Mouse (Mus musculus): ENCODE measurements at regions not wholly inside any gene's neighbourhood (a gene's known extent, or its start where the extent isn't known, plus 50 kb on each side); places are given as distances from the start of the nearest gene placed in this dataset.

- TF ChIP-seq GABPA (IDR thresholded peaks at IDR 0.05; ENCODE audit: insufficient replicate concordance, low read depth, low read length) = no peak
- TF ChIP-seq MXI1 (IDR thresholded peaks at IDR 0.05; ENCODE audit: low read depth, low read length) = no peak
- no peak for TF ChIP-seq E2F4 (IDR thresholded peaks at IDR 0.05; ENCODE audit: insufficient replicate concordance, low read depth, low read length)
- no peak for TF ChIP-seq ZNF384 (IDR thresholded peaks at IDR 0.05; ENCODE audit: low read depth, low read length)
- no peak for TF ChIP-seq EP300 (IDR thresholded peaks at IDR 0.05; ENCODE audit: low read length)
- TF ChIP-seq MEF2A (IDR thresholded peaks at IDR 0.05; ENCODE audit: borderline replicate concordance, low read depth, low read length) = no peak
- TF ChIP-seq KAT2A (IDR thresholded peaks at IDR 0.05; ENCODE audit: insufficient replicate concordance, low read length) = no peak
- no peak for TF ChIP-seq SIN3A (IDR thresholded peaks at IDR 0.05; ENCODE audit: low read length)
- no peak for TF ChIP-seq CHD1 (IDR thresholded peaks at IDR 0.05; ENCODE audit: low read depth, low read length)
- no peak for TF ChIP-seq USF1 (IDR thresholded peaks at IDR 0.05; ENCODE audit: low read depth, low read length)
- no peak for TF ChIP-seq MYC (IDR thresholded peaks at IDR 0.05; ENCODE audit: low read depth, low read length)
- TF ChIP-seq CTCF (conservative IDR thresholded peaks at IDR 0.05 in 1 of 2, IDR thresholded peaks at IDR 0.05 in 1 of 2; ENCODE audit: low read depth in 2 of 2, low read length in 2 of 2) = no peak
- no peak for TF ChIP-seq ETS1 (conservative IDR thresholded peaks at IDR 0.05; ENCODE audit: low read depth, low read length)
- TF ChIP-seq UBTF (IDR thresholded peaks at IDR 0.05; ENCODE audit: low read depth, low read length) = no peak
- no peak for TF ChIP-seq TBP (conservative IDR thresholded peaks at IDR 0.05; ENCODE audit: low read depth, low read length)
- no peak overlapping the region; the same call in 1 of the 2 replicates for H3K4me2 ChIP-seq (ENCODE audit: insufficient read depth, low read depth, poor library complexity, severe bottlenecking)
- dilution Hi-C loops (cut with MboI; ENCODE audit: extremely low pct_ligation_motif_present, extremely low pct_unique_long_range_greater_than_20kb, low sequenced_read_pairs) = no loop called here
- in situ Hi-C loops (cut with MboI; ENCODE audit: low pct_ligation_motif_present, low pct_unique_long_range_greater_than_20kb, low sequenced_read_pairs) = no loop called here
- no peaks in the 10 kb centered on the region for H3K36me3 ChIP-seq (replicated peaks in 1 of 2; ENCODE audit: control insufficient read depth in 1 of 2, insufficient read depth in 1 of 2, low read length in 1 of 2)
- no peak overlapping the region for H3K27ac ChIP-seq (ENCODE audit: insufficient read depth, low read depth)
- DNase-seq (ENCODE audit: extremely low read depth) = no peak
- no peak overlapping the region for H3K9ac ChIP-seq (ENCODE audit: insufficient read depth, low read depth)
- H3K27me3 ChIP-seq (replicated peaks) = no peaks in the 10 kb centered on the region
- no peaks in the 10 kb centered on the region for H3K79me2 ChIP-seq (replicated peaks; ENCODE audit: control insufficient read depth, extremely low read depth, insufficient read depth, poor library complexity, severe bottlenecking)
- H3K9me3 ChIP-seq (replicated peaks; ENCODE audit: low read length) = no peaks in the 10 kb centered on the region
- no peaks in the 10 kb centered on the region for H3K4me1 ChIP-seq (ENCODE audit: control insufficient read depth in 1 of 2, insufficient read depth in 2 of 2)
- H3K4me3 ChIP-seq (replicated peaks in 1 of 3; ENCODE audit: low read depth in 2 of 3, low read length in 2 of 3, poor library complexity in 1 of 3) = no peak overlapping the region
Observed at GRCm38 (mm10) chr2:9681691-9682152, 199.3 kb upstream of the 4930412O13Rik start.

GRCm38 (mm10) chr2:9683673-9684210 lies 197.3 kb upstream of the 4930412O13Rik start:
- Histone ChIP-seq H3K27ac (ENCODE audit: insufficient read depth, low read depth) (no peak overlapping the region), H3K4me1 (ENCODE audit: control insufficient read depth in 1 of 2, insufficient read depth in 2 of 2) (no peaks in the 10 kb centered on the region), H3K9me3 (replicated peaks; ENCODE audit: low read length) (no peaks in the 10 kb centered on the region), H3K4me3 (replicated peaks in 1 of 3; ENCODE audit: low read depth in 2 of 3, low read length in 2 of 3, poor library complexity in 1 of 3) (no peak overlapping the region), H3K79me2 (replicated peaks; ENCODE audit: control insufficient read depth, extremely low read depth, insufficient read depth, poor library complexity, severe bottlenecking) (no peaks in the 10 kb centered on the region), H3K9ac (ENCODE audit: insufficient read depth, low read depth) (no peak overlapping the region), H3K27me3 (replicated peaks) (no peaks in the 10 kb centered on the region), H3K36me3 (replicated peaks in 1 of 2; ENCODE audit: control insufficient read depth in 1 of 2, insufficient read depth in 1 of 2, low read length in 1 of 2) (no peaks in the 10 kb centered on the region), H3K4me2 (ENCODE audit: insufficient read depth, low read depth, poor library complexity, severe bottlenecking) (no peak overlapping the region)
- in situ Hi-C loops (cut with MboI; ENCODE audit: low pct_ligation_motif_present, low pct_unique_long_range_greater_than_20kb, low sequenced_read_pairs) (no loop called here), dilution Hi-C loops (cut with MboI; ENCODE audit: extremely low pct_ligation_motif_present, extremely low pct_unique_long_range_greater_than_20kb, low sequenced_read_pairs) (no loop called here)
- TF ChIP-seq RAD21 (IDR thresholded peaks at IDR 0.05; ENCODE audit: low read depth, low read length) = no peak
- no peak for TF ChIP-seq MYC (IDR thresholded peaks at IDR 0.05; ENCODE audit: low read depth, low read length)
- TF ChIP-seq MAZ (IDR thresholded peaks at IDR 0.05; ENCODE audit: low read depth, low read length) = no peak
- TF ChIP-seq JUN (IDR thresholded peaks at IDR 0.05; ENCODE audit: insufficient read depth, low read depth, low read length) = no peak
- TF ChIP-seq ZNF384 (IDR thresholded peaks at IDR 0.05; ENCODE audit: low read depth, low read length) = no peak
- TF ChIP-seq PAX5 (IDR thresholded peaks at IDR 0.05; ENCODE audit: low read length) = no peak
- TF ChIP-seq USF2 (conservative IDR thresholded peaks at IDR 0.05; ENCODE audit: low read depth, low read length) = no peak
- no peak for TF ChIP-seq MAX (IDR thresholded peaks at IDR 0.05; ENCODE audit: low read length)
- TF ChIP-seq MEF2A (IDR thresholded peaks at IDR 0.05; ENCODE audit: borderline replicate concordance, low read depth, low read length) = no peak
- no peak for TF ChIP-seq E2F4 (IDR thresholded peaks at IDR 0.05; ENCODE audit: insufficient replicate concordance, low read depth, low read length)
- no peak for TF ChIP-seq MXI1 (IDR thresholded peaks at IDR 0.05; ENCODE audit: low read depth, low read length)
- TF ChIP-seq CHD2 (IDR thresholded peaks at IDR 0.05; ENCODE audit: low read length) = no peak
- no peak for TF ChIP-seq BHLHE40 (IDR thresholded peaks at IDR 0.05; ENCODE audit: low read depth, low read length)
- TF ChIP-seq NELFE (IDR thresholded peaks at IDR 0.05; ENCODE audit: low read depth, low read length) = no peak
- TF ChIP-seq CHD1 (IDR thresholded peaks at IDR 0.05; ENCODE audit: low read depth, low read length) = no peak
- TF ChIP-seq ZKSCAN1 (IDR thresholded peaks at IDR 0.05; ENCODE audit: borderline replicate concordance, low read depth, low read length) = no peak
- TF ChIP-seq IRF4 (IDR thresholded peaks at IDR 0.05; ENCODE audit: low read depth, low read length) = no peak
- TF ChIP-seq ZMIZ1 (IDR thresholded peaks at IDR 0.05; ENCODE audit: low read depth, low read length) = no peak
- no peak for DNase-seq (ENCODE audit: extremely low read depth)
